ENCODE assay signal across 9 mouse cellular contexts in genomic region chr17:25808789-25809605, GRCm38 (mm10). TPM values are rescaled to one million over a fixed set of nuclear protein-coding genes. Genes with fewer than 3 reads are reported as not detected.
A peak's percentile ranks its signal among the peaks of the same experiment; 100 is the strongest.
DNase-seq lines count a peak whose midpoint lies in the region; ATAC-seq and TF ChIP-seq lines count a peak whose summit lies in the region.
"Had no signal": no experiment of that assay in that cellular context is flagged by ENCODE, and none has a peak within 500 bp of the region (broad histone marks: within the 10 kb centered on the region; RNA-seq: fewer than 3 reads in every experiment).

TSS of gene Fbxl16 (plus strand) at chr17:25809085.

- no peak for TF ChIP-seq EP300 in stomach, postnatal 0 days (optimal IDR thresholded peaks at IDR 0.05)

- DNase-seq in CD4-positive, CD25-positive, alpha-beta regulatory T cell, adult 2 months (ENCODE audit: low read depth, low spot score), result peak; percentile 43
- DNase-seq in cerebellum, postnatal 25 days, result peak; percentile 97 to 98
- DNase-seq in gastrocnemius, postnatal 14 days, result peak; percentile 64
- DNase-seq in left cerebral cortex, postnatal 36 days (ENCODE audit: low spot score in 2 of 2), result peak; percentile 90 to 94
- peak; percentile 99 for DNase-seq in midbrain, embryonic 11.5 days (ENCODE audit: low spot score, missing footprints)
- DNase-seq in stomach, postnatal 0 days (ENCODE audit: low spot score), result peak; percentile 73

- H3K27me3 ChIP-seq in intestine, postnatal 0 days (replicated peaks; ENCODE audit: control insufficient read depth, insufficient read depth, low read length), result peaks cover 32% of the 10 kb centered on the region
- peaks cover 2% of the 10 kb centered on the region; the same call in 1 of the 2 replicates for H3K27me3 ChIP-seq in midbrain, embryonic 11.5 days (ENCODE audit: control insufficient read depth, insufficient read depth, low read length)
- 0 out of 2 replicates have a peak, but pooled peaks cover 2% of the 10 kb centered on the region for H3K27me3 ChIP-seq in stomach, postnatal 0 days (ENCODE audit: control insufficient read depth, insufficient read depth, low read length)

- TF ChIP-seq CTCF in intestine, postnatal 0 days (IDR thresholded peaks at IDR 0.05; ENCODE audit: low read depth), result peak; percentile 58
- TF ChIP-seq CTCF in stomach, postnatal 0 days (IDR thresholded peaks at IDR 0.05; ENCODE audit: low read depth), result peak; percentile 60

- 0 out of 2 replicates have a peak within 1 kb of the TSS, but pooled peaks have one; percentile 17 for H3K9ac ChIP-seq in intestine, postnatal 0 days (ENCODE audit: low read depth, low read length)
- peak within 1 kb of the TSS; percentile 89 for H3K9ac ChIP-seq in midbrain, embryonic 11.5 days (ENCODE audit: low read length)
- peak within 1 kb of the TSS; percentile 53 for H3K9ac ChIP-seq in stomach, postnatal 0 days (ENCODE audit: low read length)

- H3K4me3 ChIP-seq in intestine, postnatal 0 days (ENCODE audit: low read depth, low read length), result peak within 1 kb of the TSS; percentile 51
- peak within 1 kb of the TSS; percentile 83 for H3K4me3 ChIP-seq in midbrain, embryonic 11.5 days (ENCODE audit: low read depth, low read length)
- peak within 1 kb of the TSS; percentile 52 for H3K4me3 ChIP-seq in stomach, postnatal 0 days (ENCODE audit: low read depth, low read length)

- no peaks in the 10 kb centered on the region for H3K36me3 ChIP-seq in intestine, postnatal 0 days (ENCODE audit: control insufficient read depth, insufficient read depth)
- no peaks in the 10 kb centered on the region for H3K36me3 ChIP-seq in midbrain, embryonic 11.5 days (ENCODE audit: control insufficient read depth, insufficient read depth, low read length)
- H3K36me3 ChIP-seq in stomach, postnatal 0 days (ENCODE audit: control insufficient read depth, insufficient read depth, low read length), result no peaks in the 10 kb centered on the region

- no peak within 1 kb of the TSS for H3K27ac ChIP-seq in intestine, postnatal 0 days (ENCODE audit: low read depth, low read length)
- H3K27ac ChIP-seq in midbrain, embryonic 11.5 days (ENCODE audit: low read depth, low read length), result peak within 1 kb of the TSS; percentile 90
- H3K27ac ChIP-seq in stomach, postnatal 0 days (replicated peaks), result no peak within 1 kb of the TSS
- H3K27ac ChIP-seq: macrophage had no signal

- no peak for ATAC-seq in CD4-positive, CD25-positive, alpha-beta regulatory T cell, adult 4 months
- peak; percentile 63 for ATAC-seq in intestine, postnatal 0 days
- ATAC-seq in midbrain, embryonic 11.5 days (ENCODE audit: low FRiP score), result peak; percentile 79
- ATAC-seq in stomach, postnatal 0 days (ENCODE audit: low FRiP score, low TSS enrichment), result peak; percentile 69

- no peaks in the 10 kb centered on the region; the same call in 1 of the 2 replicates for H3K4me1 ChIP-seq in intestine, postnatal 0 days (replicated peaks; ENCODE audit: control insufficient read depth, insufficient read depth, low read length)
- peaks cover 19% of the 10 kb centered on the region for H3K4me1 ChIP-seq in midbrain, embryonic 11.5 days (ENCODE audit: control insufficient read depth, insufficient read depth, low read length)
- H3K4me1 ChIP-seq in stomach, postnatal 0 days (replicated peaks; ENCODE audit: control insufficient read depth, insufficient read depth), result no peaks in the 10 kb centered on the region

- WGBS in intestine, postnatal 0 days, result under 1% methylated on average over 92 of the region's 100 CpGs
- WGBS in midbrain, embryonic 11.5 days, result under 1% methylated on average over 93 of the region's 100 CpGs
- under 1% methylated on average over 67 of the region's 100 CpGs for WGBS in stomach, postnatal 0 days

- intact Hi-C loops in gastrocnemius, postnatal 14 days (cut with DNase I; ENCODE audit: low total_unique reads), result no loop called here
- intact Hi-C loops in left cerebral cortex, postnatal 36 days (cut with DNase I), result loop anchor here (10.0 kb wide), 1 partner anchor 234 kb away; the partner anchor contains the start of genes Lmf1 and Sox8

- H3K9me3 ChIP-seq in intestine, postnatal 0 days (ENCODE audit: control insufficient read depth), result no peaks in the 10 kb centered on the region
- H3K9me3 ChIP-seq in midbrain, embryonic 11.5 days (ENCODE audit: control insufficient read depth, low read length), result no peaks in the 10 kb centered on the region
- H3K9me3 ChIP-seq in stomach, postnatal 0 days (ENCODE audit: control insufficient read depth, low read length), result no peaks in the 10 kb centered on the region

- peak within 1 kb of the TSS; percentile 92 for H3K4me2 ChIP-seq in intestine, postnatal 0 days (replicated peaks; ENCODE audit: low read depth)
- peak within 1 kb of the TSS; percentile 80 for H3K4me2 ChIP-seq in midbrain, embryonic 11.5 days
- H3K4me2 ChIP-seq in stomach, postnatal 0 days (replicated peaks; ENCODE audit: low read depth), result peak within 1 kb of the TSS; percentile 84

RNA-seq across cellular contexts. Expression of gene Fbxl16, which starts in this region (rescaled TPM):
- not detected for polyA plus RNA-seq in CD4-positive, CD25-positive, alpha-beta regulatory T cell, adult 4 months (2017; shearing (Covaris generic))
- 1 to 10 TPM in 1 of 2 experiments, under 1 TPM in 1; 0.95 to 2.2 TPM for total RNA-seq in gastrocnemius, postnatal 14 days (2021)
- polyA plus RNA-seq in intestine, postnatal 0 days (2015; fragmentation: Nextera tagmentation; extraction: Ambion mirVana), result 1.1 and 1.5 TPM in 2 replicates
- 100 to 1,000 TPM; 668 to 710 TPM for total RNA-seq in left cerebral cortex, postnatal 36 days (2021)
- 11.2 and 12.0 TPM in 2 replicates for polyA plus RNA-seq in midbrain, embryonic 11.5 days (2014; fragmentation: Nextera tagmentation; extraction: Ambion mirVana)
- 1.3 and 1.9 TPM in 2 replicates for polyA plus RNA-seq in stomach, postnatal 0 days (2015; fragmentation: Nextera tagmentation; extraction: Ambion mirVana)

Comparison
In these comparisons a context has a peak if more than half of its experiments do, and no peak if none do; other contexts are left out.
1. RNA of gene Fbxl16 (total RNA-seq): 668 to 710 TPM in left cerebral cortex, postnatal 36 days; 0.95 to 2.2 TPM in gastrocnemius, postnatal 14 days; every median in the first group is over 100 times any median in the second.
2. DNase-seq: peak in every context shown above with its lines; median percentile 99 in midbrain, embryonic 11.5 days; 98 in cerebellum, postnatal 25 days; 92 in left cerebral cortex, postnatal 36 days; 73 in stomach, postnatal 0 days; 64 in gastrocnemius, postnatal 14 days; 43 in CD4-positive, CD25-positive, alpha-beta regulatory T cell, adult 2 months.
3. H3K9ac ChIP-seq: peak in every context shown above with its lines; median percentile 89 in midbrain, embryonic 11.5 days; 53 in stomach, postnatal 0 days; 17 in intestine, postnatal 0 days.
4. Peak in every context shown above with its lines, with median percentiles within 50 percentile points of each other: H3K4me2 ChIP-seq and H3K4me3 ChIP-seq.